Mouse (Mus musculus) liver, adult 2 months (tissue): ENCODE measurements around the gene Olfr818.
"Not testable (repeated sequence)": the region's sequence is repeated elsewhere in the genome, so short reads cannot be mapped to it uniquely, and the experiment has no call there.

ENCODE experiments used
- CTCF ChIP-seq: fragments of 200-500 bp; IDR thresholded peaks from 2 replicates; pipeline ENCODE4 v1.5.1; 2011; ENCODE audit warnings: low read depth, low read length, control low read depth
- POLR2A ChIP-seq: fragments of 200-500 bp; IDR thresholded peaks from 2 replicates; pipeline ENCODE4 v1.6.1; 2011; ENCODE audit warnings: low read length, control low read depth; ENCODE audit not compliant: insufficient read depth; ENCODE audit errors: extremely low read depth

DNA sequence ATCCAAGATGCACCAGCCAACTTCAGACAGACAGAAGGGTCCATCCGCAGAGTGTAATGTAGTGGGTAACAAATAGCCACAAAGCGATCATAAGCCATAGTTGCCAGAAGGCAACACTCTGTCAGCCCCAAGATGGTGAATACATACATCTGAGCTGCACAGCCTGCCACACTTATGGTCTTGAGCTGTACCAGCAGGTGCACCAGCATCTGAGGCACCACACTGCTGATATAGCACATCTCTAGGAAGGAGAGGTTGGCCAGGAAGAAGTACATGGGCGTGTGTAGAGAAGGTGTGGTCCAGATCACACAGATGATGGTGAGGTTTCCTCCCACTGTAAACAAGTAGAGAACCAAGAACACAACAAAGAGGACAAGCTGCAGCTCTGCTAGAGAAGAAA lies 17.3 kb upstream of the Olfr818 start:
- TF ChIP-seq POLR2A, CTCF: not testable (repeated sequence)
